Mouse (Mus musculus) heart, embryonic 16.5 days (tissue): ENCODE measurements around the gene Zhx3. TPM values are rescaled to one million over a fixed set of nuclear protein-coding genes. Genes with fewer than 3 reads are reported as not detected.

Source experiments
- ATAC-seq: fragments of 200-750 bp; cut with Nextera tagmentation; replicated peaks from 2 replicates; pipeline ENCODE4 v1.8.0; 2017; ENCODE audit warnings: moderate number of reproducible peaks; ENCODE audit not compliant: insufficient read depth, low FRiP score; ENCODE audit errors: extremely low read depth
- H3K27ac ChIP-seq: fragments of 300-500 bp; sonication (generic); 2 replicates; pipeline ENCODE4 v1.5.1; 2014; ENCODE audit warnings: mild to moderate bottlenecking, low read length, control low read depth, moderate library complexity
- H3K27me3 ChIP-seq: fragments of 300-500 bp; sonication (generic); 2 replicates; pipeline ENCODE4 v1.6.1; 2014; ENCODE audit warnings: low read length, mixed read lengths; ENCODE audit not compliant: control insufficient read depth, insufficient read depth
- H3K36me3 ChIP-seq: fragments of 300-500 bp; sonication (generic); 2 replicates; pipeline ENCODE4 v1.6.1; 2014; ENCODE audit not compliant: control insufficient read depth, insufficient read depth
- H3K4me1 ChIP-seq: fragments of 300-500 bp; sonication (generic); 2 replicates; pipeline ENCODE4 v1.6.1; 2014; ENCODE audit warnings: low read length, mixed read lengths; ENCODE audit not compliant: control insufficient read depth, insufficient read depth
- H3K4me2 ChIP-seq: fragments of 300-500 bp; sonication (generic); 2 replicates; pipeline ENCODE4 v1.6.1; 2014; ENCODE audit warnings: low read depth, mild to moderate bottlenecking, control low read depth, low read length
- H3K4me3 ChIP-seq: fragments of 300-500 bp; sonication (generic); 2 replicates; pipeline ENCODE4 v1.5.1; 2014; ENCODE audit warnings: mild to moderate bottlenecking, control low read depth, low read length
- H3K9ac ChIP-seq: fragments of 300-500 bp; sonication (generic); 2 replicates; pipeline ENCODE4 v1.6.1; 2014; ENCODE audit warnings: low read length, control low read depth
- H3K9me3 ChIP-seq: fragments of 300-500 bp; sonication (generic); replicated peaks from 2 replicates; pipeline ENCODE4 v1.6.1; 2016; ENCODE audit warnings: low read length; ENCODE audit not compliant: control insufficient read depth
- WGBS: fragments of 180-500 bp; shearing (Covaris S2); extraction: QIAGEN DNeasy Blood & Tissue Kit; methylation state at CpG from one replicate; pipeline ENCODE4 v1.1.7; 2014; 5-methylcytosine and 5-hydroxymethylcytosine counted together
- polyA plus RNA-seq: library from polyadenylated mRNA; unstranded; fragments of >200 nt; fragmentation: Nextera tagmentation; extraction: Ambion mirVana; gene quantifications from 2 replicates; pipeline ENCODE4 v1.2.1, GENCODE M21; 2015

The Zhx3 gene
- polyA plus RNA-seq, 1 experiment from 2014 or later: 6.8 TPM

DNA sequence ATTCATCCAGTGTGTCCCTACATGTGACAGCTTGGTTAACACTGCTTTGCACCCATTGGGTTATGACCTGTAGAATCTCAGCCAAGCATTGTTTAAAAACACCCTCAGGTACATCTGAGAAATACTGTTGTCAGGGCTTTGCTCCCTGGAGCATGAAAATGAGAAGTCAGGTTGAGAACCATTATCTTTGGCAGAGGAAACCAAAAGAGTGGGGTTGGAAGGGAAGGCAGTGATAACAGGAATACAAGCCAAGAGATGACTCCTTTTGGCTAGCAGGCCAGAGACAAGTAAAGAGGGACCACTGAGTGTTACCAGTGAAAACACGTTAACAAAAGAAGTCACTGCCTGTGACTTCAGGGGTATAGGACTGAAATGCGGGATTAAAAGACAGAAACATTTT, 108.4 kb downstream of the Zhx3 start:
- no peaks in the 10 kb centered on the region for H3K9me3 ChIP-seq
- no peak for ATAC-seq
- H3K27ac ChIP-seq: no peak overlapping the region
- 67% methylated on average over 2 of the region's 2 CpGs for WGBS
- H3K9ac ChIP-seq: no peak overlapping the region
- H3K36me3 ChIP-seq: peaks cover 32% of the 10 kb centered on the region
- H3K4me1 ChIP-seq: peaks cover 4% of the 10 kb centered on the region; the same call in 1 of the 2 replicates
- H3K4me2 ChIP-seq: no peak overlapping the region
- no peaks in the 10 kb centered on the region for H3K27me3 ChIP-seq
- no peak overlapping the region for H3K4me3 ChIP-seq

DNA sequence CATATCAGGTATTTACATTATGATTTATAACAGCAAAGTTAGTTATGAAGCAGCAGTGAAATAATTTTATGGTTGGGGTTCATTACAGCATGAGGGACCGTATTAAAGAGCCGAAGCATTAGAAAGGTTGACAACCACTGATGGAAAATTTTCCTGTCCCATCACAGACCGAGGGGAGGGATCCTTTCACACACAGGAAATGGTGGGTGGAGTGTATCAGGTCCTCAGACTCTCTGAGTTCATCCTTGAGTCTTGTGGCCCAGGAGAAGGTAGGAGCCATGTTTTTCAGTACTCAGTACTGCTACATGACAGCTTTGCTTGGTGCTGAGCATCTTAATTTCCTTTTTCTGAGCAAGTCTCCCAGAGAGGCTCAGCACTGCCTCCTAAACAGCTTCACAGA, 109.0 kb downstream of the Zhx3 start:
- 70% methylated on average over 3 of the region's 3 CpGs for WGBS

DNA sequence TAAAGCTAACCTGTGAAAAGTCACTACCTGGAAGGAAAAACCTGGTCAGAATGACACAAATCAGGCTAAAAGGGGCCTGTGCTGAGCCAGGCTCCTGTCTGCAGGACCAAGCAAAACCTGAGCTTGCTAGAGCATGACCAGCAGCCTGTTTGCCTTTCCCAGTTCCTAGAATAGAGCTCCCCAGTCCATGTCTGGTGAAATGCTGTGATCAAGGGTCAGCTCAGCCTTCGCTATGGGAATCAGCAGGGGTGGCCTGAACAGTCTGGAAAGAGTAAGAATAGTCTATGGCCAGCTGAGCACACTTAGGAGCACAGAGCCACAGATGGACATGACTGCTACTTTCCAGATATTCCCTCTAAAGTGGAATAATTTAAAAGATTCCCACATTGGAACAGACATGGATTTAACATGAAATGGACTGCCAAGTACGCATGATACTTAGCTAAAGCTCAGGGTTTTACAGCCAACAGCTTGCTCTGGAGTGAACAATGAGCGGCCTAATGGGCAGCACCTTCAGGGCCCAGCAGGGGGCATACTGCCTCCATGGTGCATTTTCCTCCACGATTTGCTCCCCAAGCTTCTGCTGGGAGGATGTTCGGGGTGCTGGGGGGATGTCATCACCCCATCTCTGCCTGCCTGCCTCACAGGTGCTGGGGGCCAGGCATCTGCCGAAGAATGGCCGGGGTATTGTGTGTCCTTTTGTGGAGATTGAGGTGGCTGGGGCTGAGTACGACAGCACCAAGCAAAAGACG, 112.2 kb downstream of the Zhx3 start:
- no peaks in the 10 kb centered on the region for H3K4me1 ChIP-seq
- no peaks in the 10 kb centered on the region for H3K9me3 ChIP-seq
- no peaks in the 10 kb centered on the region for H3K27me3 ChIP-seq
- H3K4me2 ChIP-seq: no peak overlapping the region
- H3K4me3 ChIP-seq: no peak overlapping the region
- no peak overlapping the region for H3K9ac ChIP-seq
- no peak for ATAC-seq
- peaks cover 63% of the 10 kb centered on the region for H3K36me3 ChIP-seq
- no peak overlapping the region for H3K27ac ChIP-seq
- 83% methylated on average over 9 of the region's 9 CpGs for WGBS

More for the DNA sequence above, 109.0 kb downstream of the Zhx3 start:
- Histone ChIP-seq H3K27ac (no peak overlapping the region), H3K4me2 (no peak overlapping the region), H3K36me3 (peaks cover 36% of the 10 kb centered on the region), H3K9ac (no peak overlapping the region), H3K4me1 (peaks cover 4% of the 10 kb centered on the region; the same call in 1 of the 2 replicates), H3K4me3 (no peak overlapping the region), H3K27me3 (no peaks in the 10 kb centered on the region), H3K9me3 (no peaks in the 10 kb centered on the region)
- ATAC-seq: no peak

DNA sequence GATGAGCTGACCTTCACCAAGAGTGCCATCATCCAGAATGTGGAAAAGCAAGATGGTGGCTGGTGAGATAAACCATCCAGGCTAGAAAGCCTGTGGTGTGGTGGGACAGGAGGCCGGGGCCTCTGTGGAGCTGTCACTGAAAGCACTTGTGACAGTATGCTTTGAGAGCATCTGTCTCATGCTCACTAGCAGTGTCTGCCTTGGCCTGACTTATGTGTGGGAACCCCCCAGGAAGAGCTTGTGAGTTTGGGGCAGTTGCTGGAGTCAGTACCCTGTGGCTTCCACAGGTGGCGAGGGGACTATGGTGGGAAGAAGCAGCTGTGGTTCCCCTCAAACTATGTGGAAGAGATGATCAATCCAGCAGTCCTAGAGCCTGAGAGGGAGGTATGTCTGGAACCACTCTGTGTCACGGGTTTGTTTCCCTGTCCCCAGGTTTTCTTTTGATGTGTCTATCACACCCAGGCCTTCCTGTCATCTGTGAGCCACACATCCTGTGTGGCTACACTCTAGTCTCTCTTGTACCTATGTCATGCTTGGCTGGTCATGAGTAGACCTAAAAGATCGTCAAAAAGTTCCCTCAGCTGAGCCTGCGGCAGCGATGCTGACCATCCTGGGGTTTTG, 116.1 kb downstream of the Zhx3 start:
- H3K27me3 ChIP-seq: no peaks in the 10 kb centered on the region
- no peaks in the 10 kb centered on the region for H3K4me1 ChIP-seq
- no peak overlapping the region for H3K4me3 ChIP-seq
- H3K9ac ChIP-seq: no peak overlapping the region
- ATAC-seq: 0 out of 2 replicates have a peak, but pooled peaks have one; percentile 11
- no peaks in the 10 kb centered on the region for H3K9me3 ChIP-seq
- H3K4me2 ChIP-seq: no peak overlapping the region
- 76% methylated on average over 6 of the region's 6 CpGs for WGBS
- no peak overlapping the region for H3K27ac ChIP-seq
- peaks cover 80% of the 10 kb centered on the region for H3K36me3 ChIP-seq

DNA sequence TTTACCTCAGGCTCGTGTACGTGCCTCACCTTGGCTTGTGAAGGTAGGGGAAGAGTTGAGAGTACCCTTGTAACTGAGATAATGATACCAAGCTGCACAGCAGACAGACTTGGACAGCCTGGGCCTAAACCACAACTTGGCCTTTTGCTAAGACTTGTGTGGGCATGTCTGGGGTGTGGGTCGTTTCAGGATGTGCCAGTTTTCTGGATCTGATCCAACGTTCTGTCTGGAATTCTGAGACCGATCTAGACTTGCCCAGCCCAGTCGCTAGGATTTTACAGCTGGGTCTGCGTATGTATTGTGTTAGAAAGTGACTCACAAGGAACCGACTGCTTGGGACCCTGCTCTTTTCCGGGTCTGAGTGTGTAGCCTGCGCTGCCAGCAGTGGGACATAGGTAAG, 125.7 kb downstream of the Zhx3 start:
- no peak overlapping the region for H3K4me3 ChIP-seq
- no peak overlapping the region for H3K9ac ChIP-seq
- WGBS: 74% methylated on average over 10 of the region's 10 CpGs
- H3K4me2 ChIP-seq: no peak overlapping the region
- H3K9me3 ChIP-seq: no peaks in the 10 kb centered on the region
- ATAC-seq: no peak
- peaks cover 37% of the 10 kb centered on the region for H3K4me1 ChIP-seq
- H3K27ac ChIP-seq: no peak overlapping the region
- H3K27me3 ChIP-seq: no peaks in the 10 kb centered on the region
- peaks cover 36% of the 10 kb centered on the region for H3K36me3 ChIP-seq

DNA sequence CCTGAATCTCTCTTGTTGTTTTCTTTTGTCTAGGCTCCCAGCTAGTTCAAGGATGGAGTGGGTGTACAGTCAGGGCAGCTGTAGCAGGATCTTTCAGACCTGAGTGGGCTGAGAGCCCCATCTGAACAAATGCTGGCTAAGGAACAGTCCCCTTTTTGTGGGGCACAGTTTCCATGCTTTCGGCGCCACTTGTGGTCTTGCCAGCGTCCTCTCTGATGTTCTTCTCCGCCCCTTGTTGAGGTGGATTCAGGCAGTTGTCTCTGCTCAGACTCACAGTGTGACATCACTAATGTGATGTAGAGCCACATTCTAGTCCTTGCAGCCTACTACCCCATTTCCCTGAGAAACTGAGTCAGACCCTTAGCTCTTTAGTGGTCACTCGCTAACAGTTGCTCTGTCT, 126.2 kb downstream of the Zhx3 start:
- no peak overlapping the region; the same call in 1 of the 2 replicates for H3K27ac ChIP-seq
- WGBS: 89% methylated on average over 5 of the region's 5 CpGs
- H3K27me3 ChIP-seq: no peaks in the 10 kb centered on the region
- H3K36me3 ChIP-seq: peaks cover 32% of the 10 kb centered on the region
- peaks cover 41% of the 10 kb centered on the region for H3K4me1 ChIP-seq
- H3K4me2 ChIP-seq: no peak overlapping the region
- ATAC-seq: no peak
- H3K9ac ChIP-seq: no peak overlapping the region
- no peak overlapping the region for H3K4me3 ChIP-seq
- H3K9me3 ChIP-seq: no peaks in the 10 kb centered on the region

DNA sequence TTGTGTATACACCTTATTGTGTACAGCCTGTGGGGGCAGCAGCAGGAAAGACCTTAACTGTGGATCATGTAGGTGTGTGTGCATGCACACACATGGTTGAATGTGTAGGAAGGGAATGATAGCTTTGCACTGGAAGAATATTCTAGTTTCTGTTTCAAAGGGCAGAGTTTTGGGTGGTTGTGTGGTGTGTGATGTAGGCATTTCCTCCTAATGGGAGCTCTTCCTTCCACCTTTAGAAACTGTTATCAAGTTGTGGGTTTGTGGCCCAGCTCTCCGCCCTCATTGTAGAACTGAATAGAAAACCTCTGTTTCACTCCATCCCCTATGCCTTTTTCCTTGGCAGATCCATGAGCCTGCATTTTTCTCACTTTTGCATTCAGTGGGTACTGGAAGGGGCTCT, 127.3 kb downstream of the Zhx3 start:
- peaks cover 47% of the 10 kb centered on the region for H3K4me1 ChIP-seq
- H3K27me3 ChIP-seq: no peaks in the 10 kb centered on the region
- ATAC-seq: no peak
- H3K36me3 ChIP-seq: peaks cover 21% of the 10 kb centered on the region
- H3K9ac ChIP-seq: no peak overlapping the region
- no peak overlapping the region for H3K4me2 ChIP-seq
- H3K4me3 ChIP-seq: no peak overlapping the region
- 70% methylated on average over 1 of the region's 1 CpGs for WGBS
- H3K9me3 ChIP-seq: no peaks in the 10 kb centered on the region
- peak overlapping the region; percentile 58 for H3K27ac ChIP-seq

DNA sequence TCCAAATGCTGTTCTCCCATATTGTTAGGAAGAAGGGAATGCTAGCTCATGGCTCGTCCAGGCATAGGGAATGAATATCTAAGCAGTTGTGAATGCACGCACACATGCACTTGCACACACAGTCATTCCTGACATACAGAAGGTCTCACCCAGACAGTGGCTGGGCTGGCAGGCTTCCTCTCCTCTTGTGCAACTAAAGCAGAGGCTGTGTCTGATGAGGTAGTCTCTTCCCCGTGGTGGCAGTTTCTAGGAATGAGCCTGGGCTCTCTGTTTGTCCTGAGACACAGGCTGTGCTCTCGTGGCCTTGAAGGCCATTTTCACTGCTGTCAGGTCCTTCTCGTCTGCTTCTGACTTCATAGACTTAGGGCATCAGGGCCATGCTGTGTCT, 128.0 kb downstream of the Zhx3 start:
- Histone ChIP-seq H3K4me1 (peaks cover 54% of the 10 kb centered on the region), H3K9ac (no peak overlapping the region; the same call in 1 of the 2 replicates), H3K9me3 (no peaks in the 10 kb centered on the region), H3K4me2 (no peak overlapping the region), H3K4me3 (no peak overlapping the region), H3K27ac (peak overlapping the region; percentile 41), H3K27me3 (no peaks in the 10 kb centered on the region), H3K36me3 (peaks cover 20% of the 10 kb centered on the region)
- no peak for ATAC-seq
- WGBS: 68% methylated on average over 5 of the region's 5 CpGs

DNA sequence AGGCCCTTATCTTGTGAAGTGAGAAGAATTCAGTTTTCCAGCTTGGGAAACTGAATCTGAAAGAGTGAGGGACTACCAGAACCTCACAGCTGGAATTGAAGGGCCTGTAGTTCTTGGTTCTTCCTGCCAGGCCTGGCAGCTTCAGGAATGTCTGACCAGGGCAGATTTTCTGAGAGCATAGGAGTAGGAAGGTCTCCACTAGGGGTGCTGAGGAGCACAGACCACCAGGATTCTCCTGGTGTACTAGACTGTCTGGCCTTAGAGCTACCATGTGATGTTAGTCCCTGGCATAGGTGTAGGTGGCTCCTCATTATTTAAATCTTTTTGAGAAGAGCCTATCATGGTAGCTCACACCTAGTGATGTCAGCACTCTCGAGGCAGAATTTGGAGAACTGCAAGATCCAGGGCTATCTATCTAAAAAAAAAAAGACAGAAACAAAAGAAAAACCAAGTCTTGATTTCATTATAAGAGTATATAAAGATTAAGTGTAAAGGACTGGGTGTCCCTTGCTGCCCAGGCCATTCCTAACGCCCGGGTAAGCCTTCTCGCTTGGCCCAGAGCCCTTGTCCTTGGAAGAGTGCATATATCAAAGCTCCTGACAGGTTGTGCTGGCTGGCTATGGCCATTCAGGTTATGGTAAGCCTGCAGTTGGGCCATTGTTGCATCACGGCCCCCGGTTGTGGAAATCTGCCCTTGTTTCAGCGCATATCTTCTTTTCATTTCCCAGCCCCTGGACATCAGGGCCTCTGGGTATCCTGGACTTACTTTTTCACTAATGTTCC, 128.6 kb downstream of the Zhx3 start:
- peak; percentile 61 for ATAC-seq
- Histone ChIP-seq H3K27ac (peak overlapping the region; percentile 69), H3K4me2 (no peak overlapping the region), H3K27me3 (no peaks in the 10 kb centered on the region), H3K4me3 (no peak overlapping the region), H3K9me3 (no peaks in the 10 kb centered on the region), H3K4me1 (peaks cover 60% of the 10 kb centered on the region), H3K36me3 (peaks cover 17% of the 10 kb centered on the region), H3K9ac (no peak overlapping the region)
- WGBS: 69% methylated on average over 7 of the region's 7 CpGs
